Mouse (Mus musculus) cerebellum, adult 9-10 months (tissue): ENCODE data around the gene Rabgap1l.

Experiments used
- DNase-seq: peaks from one replicate; pipeline ENCODE4 v3.0.0; 2022

Gene Rabgap1l

DNA sequence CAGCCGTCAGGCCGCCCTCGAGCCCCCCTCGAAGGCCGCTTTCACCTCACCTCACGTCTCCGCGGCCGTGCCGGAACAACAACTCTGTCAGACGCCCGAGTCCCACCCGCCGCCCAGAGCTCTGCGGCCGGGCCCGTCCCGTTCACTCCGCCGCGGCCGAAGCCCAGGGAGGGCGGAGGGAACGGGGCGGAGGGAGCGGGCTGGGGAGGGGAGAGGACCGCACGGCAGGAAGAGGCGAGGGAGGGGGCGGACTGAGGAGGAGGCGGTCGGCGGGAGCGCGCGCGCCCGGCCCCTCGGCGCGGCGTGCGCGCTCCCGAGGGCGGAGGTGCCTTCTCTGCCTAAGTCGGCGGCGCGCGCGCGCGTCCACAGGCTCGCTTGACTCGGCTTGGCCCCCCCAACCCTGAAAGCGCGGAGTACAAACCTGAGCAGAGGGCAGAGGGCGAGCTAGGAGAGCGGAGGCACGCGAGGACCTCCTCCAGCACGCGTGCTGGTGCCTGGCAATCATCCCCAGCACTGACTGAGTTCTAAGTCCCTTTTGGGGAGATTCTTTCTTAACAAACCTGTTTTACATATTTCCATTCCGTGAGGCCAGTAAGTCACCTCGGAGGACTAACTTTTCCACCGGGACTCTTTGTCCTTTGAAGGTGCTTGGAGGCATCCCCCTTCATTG lies at the start of gene Rabgap1l:
Gene Rabgap1l, minus strand, starts transcription at position 526 of the 670 bp plus-strand sequence.
- peak; percentile 89 for DNase-seq

DNA sequence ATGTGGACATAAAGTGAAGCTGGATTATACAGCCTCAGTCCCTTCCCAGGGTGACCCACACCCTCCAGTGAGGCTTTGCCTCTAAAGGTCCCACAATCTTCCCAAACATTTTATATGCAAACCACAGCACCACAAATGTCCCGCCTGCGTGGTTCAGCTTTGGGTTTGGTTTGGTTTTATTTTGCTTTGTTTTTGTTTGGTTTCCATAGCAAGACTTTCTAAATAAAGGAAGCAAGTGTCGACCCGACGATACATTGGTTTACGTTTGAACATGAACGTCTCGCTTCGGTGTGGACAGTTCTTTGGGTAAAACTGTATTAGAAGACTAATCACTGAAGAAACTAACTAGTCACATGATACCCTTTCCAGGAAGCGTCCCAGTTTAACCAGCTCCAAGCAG lies 49.6 kb upstream of the Rabgap1l start:
- no peak for DNase-seq

DNA sequence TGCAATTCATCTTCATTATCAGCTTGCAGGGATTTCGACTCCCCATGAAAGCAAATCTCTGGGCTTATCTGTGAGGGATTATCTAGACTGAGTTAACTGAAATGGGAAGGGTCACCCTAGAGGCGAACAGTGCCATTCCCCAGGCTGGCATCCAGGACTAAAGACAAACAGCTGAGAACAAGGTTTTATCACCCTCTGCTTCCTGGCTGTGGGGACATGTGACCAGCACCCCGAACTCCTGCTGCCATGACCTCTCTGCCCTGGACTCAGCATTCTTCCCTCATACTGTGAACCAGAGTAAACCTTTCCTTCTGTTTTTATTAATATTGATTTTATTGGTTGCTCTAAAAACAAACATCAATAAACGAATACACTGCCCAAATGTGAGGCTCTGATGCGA lies 47.6 kb upstream of the Rabgap1l start:
- DNase-seq = no peak

DNA sequence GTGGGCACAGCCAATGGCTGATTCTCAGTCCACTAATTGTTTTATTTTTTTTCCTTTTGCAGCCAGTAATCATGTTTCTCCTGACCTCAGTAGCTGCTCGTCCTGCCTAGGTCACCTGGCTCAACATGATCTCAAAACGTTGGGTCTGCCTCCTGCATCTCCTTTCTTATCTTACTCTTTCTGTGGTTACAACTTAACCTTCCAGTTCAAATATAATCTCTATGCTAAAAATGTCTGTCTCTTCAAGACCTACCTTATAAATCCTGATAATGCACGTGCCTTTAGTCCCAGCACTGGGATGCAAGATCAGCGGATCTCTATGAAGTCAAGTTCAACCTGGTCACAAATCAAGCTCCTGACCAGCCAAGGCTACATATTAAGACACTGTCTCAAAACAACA lies 46.1 kb upstream of the Rabgap1l start:
- no peak for DNase-seq

DNA sequence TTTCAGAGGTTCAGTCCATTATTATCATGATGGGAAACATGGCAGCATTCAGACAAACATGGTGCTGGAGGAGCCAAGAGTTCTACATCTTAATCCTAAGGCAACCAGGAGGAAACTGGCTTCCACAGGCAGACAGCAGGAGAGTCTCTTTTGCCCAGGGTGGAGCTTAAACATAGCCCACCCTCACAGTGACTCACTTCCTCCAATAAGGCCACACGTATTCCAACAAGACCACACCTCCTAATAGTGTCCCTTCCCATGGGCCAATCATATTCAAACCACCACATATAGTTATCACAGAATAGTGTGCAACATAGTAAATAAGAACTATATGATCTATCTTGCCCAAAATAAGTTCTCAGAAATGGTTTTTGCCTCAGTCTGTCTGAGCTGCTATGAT lies 41.4 kb upstream of the Rabgap1l start:
- no peak for DNase-seq

DNA sequence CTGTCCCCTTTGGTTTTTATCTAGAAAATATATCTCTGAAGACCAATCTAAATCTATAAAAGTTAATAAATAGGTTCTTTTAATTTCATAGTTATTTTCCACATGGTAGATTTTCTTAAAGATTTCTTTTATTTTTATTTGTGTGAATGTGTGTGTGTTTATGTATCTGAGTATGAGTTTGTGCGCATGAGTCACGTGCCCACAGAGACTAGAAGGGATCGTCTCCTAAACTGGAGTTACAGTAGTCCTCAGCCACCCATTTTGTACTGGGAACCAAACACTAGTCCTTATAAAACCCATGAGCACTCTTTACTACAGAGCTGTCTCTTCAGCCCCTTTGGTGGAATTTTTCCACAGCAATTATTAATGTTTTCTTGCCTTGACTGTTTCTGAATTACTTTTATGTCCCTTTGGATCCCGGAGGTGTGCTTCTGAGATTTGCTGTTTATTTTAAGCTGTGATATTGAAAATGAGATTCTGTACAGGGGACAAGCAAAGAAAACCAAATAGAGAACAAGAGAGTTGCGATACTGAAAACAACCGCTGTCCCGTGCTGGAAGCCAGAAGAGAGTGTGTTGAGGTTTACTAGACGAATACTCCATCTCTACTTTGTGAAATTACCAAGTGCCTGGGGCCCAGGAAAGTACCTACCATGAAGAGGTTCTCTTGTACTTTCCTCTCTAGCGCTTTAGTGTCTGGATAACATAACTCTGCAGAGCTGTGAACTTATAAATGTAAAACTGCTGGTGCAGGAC lies 39.4 kb upstream of the Rabgap1l start:
- DNase-seq = no peak

DNA sequence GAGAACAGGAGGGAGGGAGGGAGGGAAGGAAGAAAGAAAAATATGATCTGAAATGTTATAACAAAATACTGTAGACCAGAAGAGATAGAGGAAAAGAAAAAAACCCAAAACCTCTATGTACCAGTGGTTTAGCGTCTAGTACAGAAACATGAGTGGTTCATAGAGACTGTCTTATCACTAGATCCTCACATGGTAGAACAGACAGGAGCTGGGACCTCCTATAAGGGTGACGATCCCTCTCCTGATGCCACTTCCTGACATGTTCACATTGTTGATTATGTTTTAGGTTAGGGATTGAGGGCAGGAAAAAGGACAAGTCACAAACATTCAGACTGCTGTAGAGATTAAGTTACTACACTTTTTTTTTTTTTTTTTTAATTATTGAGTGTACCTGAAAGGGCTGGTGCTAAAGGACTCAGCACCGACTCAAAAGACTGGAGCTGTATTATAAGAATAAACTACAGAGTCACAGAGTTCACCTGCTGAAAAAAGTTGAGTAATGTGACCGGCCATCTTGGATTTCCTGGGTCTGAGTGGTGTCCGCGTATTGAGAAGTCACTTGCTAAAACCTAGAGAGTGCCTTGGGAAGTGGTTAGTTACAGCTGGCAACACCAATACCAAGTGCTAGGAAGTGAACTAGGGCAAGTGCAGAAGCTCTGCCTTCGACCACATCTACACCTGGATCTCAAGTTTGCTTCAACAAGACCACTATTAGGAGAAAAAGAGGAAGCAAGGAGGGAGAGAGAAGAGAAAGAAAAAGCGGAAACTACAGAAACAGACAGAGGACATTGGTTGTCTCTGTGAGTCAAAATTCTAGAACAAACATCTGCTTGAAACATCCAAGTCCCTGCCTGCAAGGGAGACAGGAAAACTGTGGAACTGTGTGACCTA lies 37.8 kb upstream of the Rabgap1l start:
- no peak for DNase-seq

DNA sequence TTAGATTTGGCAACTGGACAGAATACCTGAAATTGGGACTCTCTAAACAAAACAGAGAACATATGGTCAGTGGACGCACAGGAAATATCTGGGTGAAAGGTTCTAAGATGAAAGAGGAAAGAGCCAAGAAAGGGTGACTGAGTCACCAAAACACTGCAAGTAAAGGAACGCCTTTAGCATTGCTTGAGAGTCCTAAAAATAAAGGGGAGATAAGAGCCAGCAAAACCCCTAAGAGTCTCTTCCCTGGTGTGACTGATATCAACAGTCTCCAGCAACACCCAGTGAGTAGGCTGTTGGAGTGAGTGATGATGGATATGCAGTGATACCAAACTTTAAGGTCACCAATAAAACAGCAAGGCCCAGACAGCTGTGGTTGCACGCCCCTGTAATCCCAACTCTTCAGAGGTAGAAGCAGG lies 32.4 kb upstream of the Rabgap1l start:
- peak; percentile 94 for DNase-seq

DNA sequence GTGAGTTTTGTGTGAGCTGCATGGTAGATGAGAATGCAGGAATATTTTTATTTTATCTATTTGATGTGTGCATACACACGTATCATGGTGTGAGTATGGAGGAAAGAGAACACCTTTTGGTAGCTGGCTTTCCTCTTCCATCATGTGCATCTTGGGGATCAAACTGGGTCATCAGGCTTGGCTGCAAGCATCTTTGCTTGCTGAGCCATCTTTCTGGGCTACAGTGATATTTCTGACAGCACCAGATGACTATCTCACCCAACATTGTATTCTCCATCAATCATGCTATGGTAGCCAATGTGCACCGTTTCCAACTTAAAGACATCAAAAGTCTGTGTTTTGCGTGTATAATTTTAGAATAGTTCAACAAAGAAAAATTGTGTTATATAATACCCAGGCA lies 30.6 kb upstream of the Rabgap1l start:
- peak; percentile 80 for DNase-seq

DNA sequence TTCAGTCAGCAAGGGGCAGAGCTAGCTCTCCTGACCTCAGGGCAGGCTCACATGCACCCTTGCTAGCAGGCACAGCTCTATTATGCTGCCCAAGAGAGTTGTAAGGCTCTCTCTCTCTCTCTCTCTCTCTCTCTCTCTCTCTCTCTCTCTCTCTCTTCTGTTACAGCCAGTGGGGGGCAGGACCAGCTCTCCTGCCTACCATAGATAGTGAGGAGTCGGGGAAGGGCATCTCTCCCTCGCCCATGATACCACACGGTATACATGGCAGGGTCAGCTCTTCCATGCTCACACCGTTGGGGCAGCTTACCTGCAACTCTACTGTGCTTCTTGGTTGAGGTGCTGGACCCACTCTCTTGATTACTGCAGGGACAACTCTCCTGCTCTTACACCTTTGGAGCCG lies 21.2 kb upstream of the Rabgap1l start:
- no peak for DNase-seq

DNA sequence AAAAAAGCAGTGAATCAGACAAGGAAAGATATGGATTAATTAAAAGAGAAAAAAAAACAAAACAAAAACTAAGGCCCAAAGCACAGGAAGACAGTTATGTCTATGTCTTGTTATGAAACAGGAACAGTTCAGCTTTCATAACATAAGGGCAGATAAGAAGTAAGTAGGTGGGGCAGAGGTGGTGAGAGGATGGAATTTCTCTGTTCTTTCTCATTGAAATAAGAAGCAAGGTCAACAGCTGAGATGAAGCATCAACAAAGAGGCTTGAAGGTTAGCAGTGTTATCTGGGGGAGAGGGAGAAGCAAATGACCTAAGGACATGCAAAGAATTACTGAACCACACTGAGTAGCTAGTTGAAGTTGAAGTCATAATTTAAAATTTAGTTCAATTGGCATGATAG lies 19.4 kb upstream of the Rabgap1l start:
- DNase-seq = no peak

DNA sequence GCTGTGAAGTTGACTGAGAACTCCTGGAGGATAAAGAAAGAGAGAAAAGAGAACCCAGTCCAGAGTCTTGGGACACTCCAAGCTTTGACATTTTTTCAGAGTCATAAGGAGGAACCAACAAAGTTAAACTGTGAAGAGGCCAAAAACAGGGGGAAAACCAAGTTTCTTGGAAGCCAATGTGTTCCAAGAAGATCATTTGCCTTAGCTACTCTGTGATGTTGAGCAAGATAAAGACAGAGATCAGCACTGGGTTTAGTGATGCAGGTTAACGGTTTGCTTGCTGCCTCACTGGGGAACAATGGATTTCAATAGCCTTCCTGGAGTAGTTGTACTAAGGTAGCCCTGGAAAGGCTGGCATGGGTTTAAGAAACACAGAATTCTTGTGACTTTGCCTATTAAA lies 18.9 kb upstream of the Rabgap1l start:
- DNase-seq = no peak

DNA sequence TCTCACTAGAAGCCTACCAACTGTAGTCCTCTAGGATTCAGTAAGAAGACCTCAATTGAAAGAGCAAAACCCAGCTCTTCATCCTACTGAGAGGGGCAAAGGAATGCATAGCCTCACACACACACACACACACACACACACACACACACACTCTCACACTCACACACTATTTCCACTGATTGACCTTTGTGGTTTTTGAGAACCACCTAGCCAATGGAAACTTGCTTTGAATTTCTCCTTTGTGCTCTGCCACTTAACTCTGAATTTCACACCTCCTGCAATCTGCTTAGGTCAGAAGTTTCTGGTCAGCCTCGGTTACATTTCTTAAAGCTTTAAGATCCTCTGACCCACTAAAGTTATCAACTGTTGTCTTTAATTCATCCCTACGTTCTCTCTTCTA lies 12.3 kb upstream of the Rabgap1l start:
- DNase-seq = no peak

DNA sequence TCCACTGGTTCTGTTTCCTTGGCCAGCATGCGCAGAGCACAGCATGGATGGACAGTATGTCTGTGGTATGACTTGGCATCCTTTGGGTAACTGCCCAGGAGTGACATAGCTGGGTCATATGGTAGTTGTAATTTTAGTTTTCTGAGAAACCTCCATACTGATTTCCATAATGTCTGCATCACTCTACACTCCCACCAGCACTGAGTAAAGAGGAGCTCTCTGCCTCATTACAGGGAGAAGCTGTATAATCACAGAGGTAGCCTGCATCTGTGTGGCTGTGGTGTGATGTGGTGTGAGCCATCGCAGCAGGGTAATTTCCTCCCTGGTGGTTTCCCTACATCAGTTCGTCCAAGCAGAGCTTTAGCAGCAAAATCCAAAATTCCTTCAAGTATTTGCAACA lies 7.0 kb upstream of the Rabgap1l start:
- no peak for DNase-seq

DNA sequence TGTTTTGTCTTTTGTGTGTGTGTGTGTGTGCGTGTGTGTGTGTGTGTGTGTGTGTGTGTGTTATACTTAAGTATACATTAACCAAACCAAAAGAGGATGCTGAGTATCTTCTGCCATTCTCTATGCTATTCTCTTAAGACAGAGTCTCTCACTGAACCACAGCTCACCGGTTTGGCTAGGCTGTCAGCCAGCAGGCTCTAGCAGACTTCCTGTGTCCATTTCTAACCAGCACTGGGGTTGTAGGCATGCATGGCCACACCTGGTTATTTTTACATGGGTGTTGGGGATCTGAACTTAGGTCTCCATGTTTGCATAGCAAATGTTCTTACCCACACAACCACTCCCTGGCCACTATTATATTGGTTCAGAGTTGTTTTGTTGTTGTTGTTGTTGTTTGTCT lies 2.0 kb upstream of the Rabgap1l start:
- DNase-seq = no peak

DNA sequence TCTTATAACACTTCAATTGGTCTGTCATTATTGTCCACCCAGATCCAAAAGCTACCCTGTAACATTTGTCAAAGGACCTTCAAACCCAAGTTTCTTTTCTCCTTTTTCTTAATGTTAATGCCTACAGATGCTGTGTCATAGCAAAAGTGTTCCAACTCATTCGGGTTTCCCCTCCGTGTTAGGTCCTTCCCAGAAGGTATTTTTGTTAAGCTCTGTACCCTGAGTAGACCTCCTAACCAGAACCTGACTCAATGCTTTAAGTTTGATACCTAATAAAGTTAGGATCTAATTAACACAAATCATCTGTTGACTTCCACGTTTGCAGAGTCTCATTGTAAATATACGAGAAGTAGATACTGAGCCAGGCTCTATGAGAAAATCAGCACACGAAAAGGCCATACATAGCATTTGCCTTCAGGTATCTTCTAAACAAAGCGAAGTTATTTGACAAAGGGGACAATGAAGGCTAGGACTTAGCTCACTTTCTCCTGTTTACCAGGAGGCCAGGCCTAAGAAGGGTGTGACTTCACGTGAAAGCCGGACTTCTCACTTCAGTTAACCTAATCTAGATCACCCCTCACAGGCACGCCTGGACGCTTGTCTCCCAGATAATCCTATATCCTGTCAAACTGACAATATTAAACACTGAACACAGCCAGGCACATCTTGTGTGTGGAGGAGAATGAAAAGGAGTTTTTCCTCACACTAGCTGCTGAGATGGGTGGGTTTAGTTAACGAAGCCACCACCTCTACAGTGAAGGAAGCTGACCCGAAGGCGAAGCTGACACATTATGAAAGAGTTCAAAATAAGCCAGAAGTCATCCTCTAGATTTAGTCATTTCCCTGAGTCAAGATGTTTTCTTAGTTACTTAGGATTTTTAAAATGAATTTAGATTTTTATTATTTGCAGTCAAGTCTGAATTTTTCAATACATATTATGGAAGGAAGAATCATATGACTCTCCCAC lies 1.1 kb upstream of the Rabgap1l start:
- DNase-seq = peak; percentile 29

DNA sequence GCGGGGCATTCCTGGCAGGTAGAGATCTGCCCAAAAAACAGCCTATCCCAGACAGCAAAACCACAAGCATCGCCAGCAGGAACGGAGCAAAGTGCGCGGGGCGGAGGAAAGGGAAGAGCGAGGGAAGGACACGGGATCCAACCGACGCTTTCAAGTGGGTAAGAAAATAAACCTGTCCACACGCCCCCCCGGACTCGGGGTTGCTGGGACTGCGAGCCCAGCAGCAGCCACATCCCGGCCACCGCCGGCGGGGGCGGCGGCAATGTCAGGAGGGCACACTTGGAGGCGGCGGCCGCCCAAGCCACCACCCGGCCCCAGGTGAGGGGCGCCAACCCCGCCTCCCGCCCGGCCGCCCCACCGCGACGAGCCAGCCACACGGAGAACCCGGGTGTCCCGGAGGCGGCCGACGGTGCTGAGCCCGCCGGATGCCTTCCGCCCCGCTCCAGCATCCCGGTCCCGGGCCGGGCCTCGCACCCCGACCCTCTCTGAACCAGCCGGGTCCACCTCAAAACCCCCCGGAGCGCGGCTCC lies 790 bp downstream of the Rabgap1l start:
- peak; percentile 63 for DNase-seq

DNA sequence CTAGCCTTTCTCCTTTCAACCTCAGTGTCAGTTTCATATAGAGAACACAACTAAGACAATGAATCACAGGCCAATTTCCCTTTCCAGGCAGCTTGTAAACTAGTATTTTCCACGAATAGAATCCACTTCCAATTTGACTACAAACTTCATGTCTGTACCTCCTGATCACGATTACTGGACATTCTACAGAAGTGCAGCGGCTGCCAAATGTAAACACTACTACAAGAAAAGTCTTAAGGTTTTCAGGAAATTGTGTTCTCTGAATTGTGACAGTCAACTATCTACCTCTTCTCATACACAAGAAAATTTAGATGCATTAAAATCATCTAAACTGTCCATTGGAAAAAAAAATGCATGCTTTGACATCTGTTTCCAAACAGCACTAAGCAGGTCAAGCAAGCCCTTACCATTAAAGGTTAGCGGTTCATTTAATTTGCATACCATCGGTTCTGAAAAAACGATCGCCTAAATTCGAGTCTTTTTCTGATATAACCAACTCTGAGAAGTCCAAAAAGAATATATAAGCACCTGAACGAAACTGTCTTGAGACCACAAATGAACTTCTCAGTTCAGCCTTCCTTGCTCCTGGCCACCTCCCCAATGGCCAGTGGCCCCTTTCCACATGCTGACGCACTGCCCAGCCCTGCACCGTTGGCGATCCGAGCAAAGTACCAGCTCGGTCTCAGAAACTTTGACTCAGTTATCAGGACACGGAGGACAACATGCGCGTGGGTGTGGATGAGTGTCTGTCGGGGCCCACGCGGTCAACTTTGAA lies 1.4 kb downstream of the Rabgap1l start:
- DNase-seq = peak; percentile 31

DNA sequence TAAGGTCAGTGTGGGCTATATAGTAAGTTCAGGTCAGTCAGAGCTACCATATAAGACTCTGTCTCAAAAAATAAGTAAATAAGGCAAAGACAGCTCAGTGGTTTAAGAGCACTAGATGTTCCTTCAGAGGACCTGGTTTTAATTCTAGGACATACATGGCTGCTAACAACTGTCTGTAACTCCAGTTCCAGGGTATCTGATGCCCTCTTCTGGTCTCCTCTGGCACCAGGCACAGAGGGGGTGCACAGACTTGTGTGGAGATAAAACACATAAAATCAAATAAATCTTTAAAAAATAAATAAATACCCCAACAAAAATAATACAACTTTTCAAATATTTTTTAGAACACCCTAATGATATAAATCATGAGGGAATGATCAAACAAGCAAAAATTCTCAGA lies 2.4 kb downstream of the Rabgap1l start:
- no peak for DNase-seq

DNA sequence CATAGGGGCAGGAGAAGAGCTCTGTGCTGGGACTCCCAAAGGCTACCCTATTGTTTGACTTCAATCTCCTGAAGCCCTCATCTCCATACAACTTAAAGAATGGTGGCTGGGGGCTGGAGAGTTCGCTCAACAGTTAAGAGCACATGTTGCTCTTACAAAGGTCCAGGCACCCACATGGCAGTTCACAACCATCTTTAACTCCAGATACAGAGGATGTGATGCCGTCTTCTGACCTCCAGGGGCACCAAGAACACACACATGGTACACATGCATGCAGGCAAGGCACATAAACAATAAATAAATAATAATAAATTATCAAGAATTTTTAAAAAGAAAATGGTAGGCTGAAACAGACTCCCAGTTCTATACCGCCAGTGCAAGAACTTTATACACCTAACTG lies 3.1 kb downstream of the Rabgap1l start:
- no peak for DNase-seq

DNA sequence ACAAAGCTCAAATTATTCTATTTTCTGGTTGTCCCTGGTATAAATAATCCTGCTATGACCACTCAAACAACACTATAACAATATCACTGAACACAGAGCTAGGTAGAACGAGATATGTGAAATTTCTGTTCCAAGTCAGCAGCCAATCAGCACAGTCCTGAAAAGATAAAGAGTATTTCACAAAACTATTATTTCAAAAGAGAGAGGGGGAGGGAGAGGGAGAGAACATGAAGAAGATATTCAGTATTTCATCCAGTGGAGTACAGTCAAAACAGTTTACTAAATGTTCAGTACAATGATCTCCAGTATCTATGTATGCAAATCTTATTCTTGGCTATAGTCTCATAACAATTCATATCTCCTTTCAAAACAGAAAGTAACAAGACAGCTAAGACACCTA lies 5.1 kb downstream of the Rabgap1l start:
- DNase-seq = no peak
